Mouse (Mus musculus): Measurements from ENCODE around the gene Uqcr10. TPM values are rescaled to one million over a fixed set of nuclear protein-coding genes. Genes with fewer than 3 reads are reported as not detected.

The Uqcr10 gene
- total and polyA plus RNA-seq, 2 experiments from 2014 or later = 171 to 797 TPM

DNA sequence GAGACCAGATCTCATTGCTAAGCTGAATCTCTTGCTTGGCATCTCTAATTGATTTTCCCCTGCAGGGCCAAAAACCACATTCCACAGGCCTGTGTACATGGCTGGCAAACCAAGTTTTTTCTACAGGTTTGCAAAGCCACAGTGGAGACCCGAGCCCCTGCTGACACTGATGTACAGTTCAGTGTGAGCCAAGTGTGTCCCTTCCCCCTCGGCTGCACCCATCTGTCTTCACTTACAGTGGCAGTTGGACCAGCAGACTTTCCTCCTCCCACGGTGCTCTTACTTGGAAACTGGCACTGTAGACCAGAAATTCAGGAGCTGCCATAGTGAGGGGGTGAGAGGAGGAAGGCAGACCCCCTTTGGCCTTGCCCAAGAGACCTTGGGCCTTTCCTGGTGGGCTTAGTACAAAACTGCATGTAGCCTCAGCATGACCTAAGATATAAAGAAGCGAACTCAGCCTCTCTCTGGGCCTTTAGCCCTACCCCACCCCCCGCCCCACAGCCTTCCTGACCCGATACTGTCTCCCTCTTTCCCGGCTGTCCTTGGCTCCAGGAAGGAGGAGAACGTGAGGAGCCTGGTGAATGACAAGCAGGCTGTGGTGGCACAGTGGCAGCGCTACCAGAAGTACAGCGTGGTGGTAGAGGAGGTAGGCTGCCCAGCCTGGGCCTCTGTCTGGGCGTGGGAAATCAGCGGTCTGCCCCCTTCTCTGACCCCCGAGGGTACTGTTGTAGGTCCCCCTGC lies 25.3 kb downstream of the Uqcr10 start:
- H3K27ac ChIP-seq (ENCODE audit: low read depth, low read length) = no peak overlapping the region; the same call in 1 of the 2 replicates
- peaks cover 62% of the 10 kb centered on the region for H3K36me3 ChIP-seq (ENCODE audit: insufficient read depth)
- no peak overlapping the region for H3K4me3 ChIP-seq (ENCODE audit: low read depth, low read length)

DNA sequence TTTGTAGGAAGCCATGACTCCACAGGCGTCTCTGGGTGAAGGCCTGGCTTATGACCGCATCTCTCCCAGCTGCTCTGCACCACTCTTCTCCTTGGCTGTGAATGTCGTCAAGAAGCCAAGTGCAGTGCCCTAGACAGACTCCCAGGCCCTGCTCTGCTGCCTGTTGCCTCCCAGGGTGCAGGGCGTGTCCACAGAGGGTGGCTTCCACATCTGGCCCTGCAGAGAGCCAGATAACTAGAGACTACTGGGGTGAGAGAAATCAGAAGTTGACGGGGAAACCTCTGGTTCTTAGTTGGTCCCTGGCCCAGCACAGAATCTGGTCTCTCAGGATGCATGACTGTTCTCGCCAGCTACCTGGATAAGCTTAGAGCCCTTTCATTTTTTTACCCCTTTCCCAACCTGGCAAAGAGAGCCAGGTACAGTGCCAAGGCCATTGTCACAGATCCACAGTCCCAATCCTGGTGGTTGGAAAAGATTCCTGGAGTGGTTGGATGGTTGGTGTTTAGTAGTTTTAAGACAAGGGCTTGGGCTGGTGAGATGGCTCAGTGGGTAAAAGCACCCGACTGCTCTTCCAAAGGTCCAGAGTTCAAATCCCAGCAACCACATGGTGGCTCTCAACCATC lies 26.8 kb downstream of the Uqcr10 start:
- no peak for DNase-seq
- WGBS = 93% methylated on average over 7 of the region's 7 CpGs
- Histone ChIP-seq H3K9ac (no peak overlapping the region), H3K4me2 (ENCODE audit: low read depth) (no peak overlapping the region), H3K27me3 (ENCODE audit: insufficient read depth, low read length) (no peaks in the 10 kb centered on the region), H3K27ac (ENCODE audit: low read depth, low read length) (no peak overlapping the region), H3K4me1 (ENCODE audit: insufficient read depth) (no peaks in the 10 kb centered on the region), H3K9me3 (ENCODE audit: low read length) (no peaks in the 10 kb centered on the region), H3K36me3 (ENCODE audit: insufficient read depth) (peaks cover 62% of the 10 kb centered on the region), H3K4me3 (ENCODE audit: low read depth, low read length) (no peak overlapping the region)
- TF ChIP-seq CTCF (IDR thresholded peaks at IDR 0.05; ENCODE audit: low read depth) = no peak
- no peak for ATAC-seq

More for the DNA sequence above, 25.3 kb downstream of the Uqcr10 start:
- Histone ChIP-seq H3K4me2 (ENCODE audit: low read depth) (no peak overlapping the region), H3K4me1 (ENCODE audit: insufficient read depth) (no peaks in the 10 kb centered on the region), H3K9ac (no peak overlapping the region), H3K9me3 (ENCODE audit: low read length) (no peaks in the 10 kb centered on the region), H3K27me3 (ENCODE audit: insufficient read depth, low read length) (no peaks in the 10 kb centered on the region)
- TF ChIP-seq CTCF (IDR thresholded peaks at IDR 0.05; ENCODE audit: low read depth) = no peak
- WGBS = 78% methylated on average over 13 of the region's 13 CpGs
- DNase-seq (peak; percentile 33), ATAC-seq (peak; percentile 82)

DNA sequence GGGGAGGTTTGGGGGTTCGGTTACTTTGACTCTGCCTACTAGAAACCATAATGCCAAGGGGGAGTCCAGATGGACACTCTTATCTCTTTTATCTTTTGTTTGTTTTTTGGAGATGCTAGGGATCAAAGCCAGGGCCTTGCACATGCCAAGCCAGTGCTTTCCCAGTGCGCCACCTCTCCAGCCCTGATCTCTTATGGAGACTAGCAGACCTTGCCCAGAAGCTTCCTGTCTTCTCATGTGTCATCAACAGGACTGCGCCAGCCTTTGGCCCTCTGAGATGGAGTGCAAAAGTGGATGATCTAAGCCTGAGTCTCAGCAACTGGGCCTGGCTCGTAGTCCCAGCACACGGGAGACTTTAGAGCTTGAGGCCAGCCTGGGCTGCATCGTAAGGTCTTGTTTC lies 28.4 kb downstream of the Uqcr10 start:
- Histone ChIP-seq H3K4me1 (ENCODE audit: insufficient read depth) (no peaks in the 10 kb centered on the region), H3K9ac (no peak overlapping the region), H3K4me3 (ENCODE audit: low read depth, low read length) (no peak overlapping the region), H3K36me3 (ENCODE audit: insufficient read depth) (peaks cover 54% of the 10 kb centered on the region), H3K9me3 (ENCODE audit: low read length) (no peaks in the 10 kb centered on the region), H3K27me3 (ENCODE audit: insufficient read depth, low read length) (no peaks in the 10 kb centered on the region), H3K4me2 (ENCODE audit: low read depth) (no peak overlapping the region), H3K27ac (ENCODE audit: low read depth, low read length) (no peak overlapping the region)
- TF ChIP-seq CTCF (IDR thresholded peaks at IDR 0.05; ENCODE audit: low read depth) = no peak
- DNase-seq (no peak), ATAC-seq (no peak)
- 90% methylated on average over 6 of the region's 6 CpGs for WGBS

DNA sequence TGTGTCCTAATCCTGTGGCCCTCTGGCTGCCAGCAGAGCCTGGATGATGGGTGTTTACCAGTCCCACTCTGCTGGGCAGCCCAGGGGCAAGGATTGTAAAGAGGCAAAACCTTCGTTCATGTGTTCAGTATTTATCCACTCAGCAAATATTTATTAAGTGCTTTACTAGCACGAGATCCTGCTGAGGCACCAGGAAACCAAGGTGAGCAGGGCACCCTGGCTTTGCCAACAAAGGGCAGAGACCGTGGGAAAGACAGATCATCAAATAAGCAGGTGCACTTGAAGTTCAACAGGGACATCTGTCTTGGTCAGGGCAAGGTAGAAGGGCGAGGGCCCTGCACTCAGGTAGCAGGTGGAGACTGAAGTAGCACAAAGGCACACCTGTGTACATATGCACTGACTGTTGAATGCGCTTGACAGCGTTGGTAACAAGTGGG lies 29.0 kb downstream of the Uqcr10 start:
- Histone ChIP-seq H3K4me1 (ENCODE audit: insufficient read depth) (no peaks in the 10 kb centered on the region), H3K36me3 (ENCODE audit: insufficient read depth) (peaks cover 54% of the 10 kb centered on the region), H3K27me3 (ENCODE audit: insufficient read depth, low read length) (no peaks in the 10 kb centered on the region), H3K27ac (ENCODE audit: low read depth, low read length) (no peak overlapping the region), H3K9ac (no peak overlapping the region), H3K9me3 (ENCODE audit: low read length) (no peaks in the 10 kb centered on the region), H3K4me2 (ENCODE audit: low read depth) (no peak overlapping the region), H3K4me3 (ENCODE audit: low read depth, low read length) (no peak overlapping the region)
- DNase-seq = no peak
- no peak for TF ChIP-seq CTCF (IDR thresholded peaks at IDR 0.05; ENCODE audit: low read depth)
- WGBS = 92% methylated on average over 6 of the region's 6 CpGs
- no peak for ATAC-seq

DNA sequence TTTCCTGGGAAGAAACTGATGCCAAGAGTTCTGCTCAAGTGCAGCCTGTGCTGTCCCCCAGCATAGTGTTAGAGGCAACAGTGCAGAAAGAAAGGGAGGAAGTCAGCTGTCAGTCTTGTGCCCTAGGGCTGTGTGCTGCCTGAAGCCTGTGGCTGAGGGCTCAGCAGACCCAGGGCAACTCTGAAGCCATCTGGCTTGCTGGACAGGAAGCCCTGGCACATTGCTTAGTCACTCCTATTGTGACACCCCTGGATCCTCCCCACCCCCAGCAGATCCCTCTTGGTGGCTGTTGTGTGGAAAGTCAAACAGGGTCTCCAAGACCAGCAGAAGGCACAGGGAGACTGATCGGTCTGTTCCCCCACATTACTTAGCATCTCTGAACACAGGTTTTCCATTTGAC lies 29.5 kb downstream of the Uqcr10 start:
- DNase-seq (no peak), ATAC-seq (no peak)
- 100% methylated on average over 1 of the region's 1 CpGs for WGBS
- Histone ChIP-seq H3K27ac (ENCODE audit: low read depth, low read length) (no peak overlapping the region), H3K9me3 (ENCODE audit: low read length) (no peaks in the 10 kb centered on the region), H3K4me2 (ENCODE audit: low read depth) (no peak overlapping the region), H3K36me3 (ENCODE audit: insufficient read depth) (peaks cover 53% of the 10 kb centered on the region), H3K27me3 (ENCODE audit: insufficient read depth, low read length) (no peaks in the 10 kb centered on the region), H3K9ac (no peak overlapping the region), H3K4me1 (ENCODE audit: insufficient read depth) (no peaks in the 10 kb centered on the region), H3K4me3 (ENCODE audit: low read depth, low read length) (no peak overlapping the region)
- no peak for TF ChIP-seq CTCF (IDR thresholded peaks at IDR 0.05; ENCODE audit: low read depth)

DNA sequence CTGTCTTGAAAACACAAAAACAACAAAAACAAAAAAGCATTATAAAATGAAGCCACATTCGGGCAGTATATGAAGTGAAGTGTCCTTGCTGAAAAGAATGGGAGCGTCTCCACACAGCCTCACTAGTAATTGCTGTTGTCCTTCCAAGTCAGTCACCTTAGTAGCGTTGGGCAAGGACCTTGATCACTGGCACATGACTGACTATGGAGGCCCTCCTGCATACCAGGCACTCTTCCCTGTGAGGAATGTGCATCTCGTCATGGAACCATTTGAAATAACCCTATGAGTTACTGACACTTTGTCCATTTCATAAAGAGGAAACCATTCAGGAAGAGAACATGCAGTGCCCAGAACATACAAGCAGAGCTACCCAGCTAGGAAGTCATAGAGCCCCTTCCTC lies 32.4 kb downstream of the Uqcr10 start:
- no peaks in the 10 kb centered on the region for H3K9me3 ChIP-seq (ENCODE audit: low read length)
- no peak for ATAC-seq
- no peak overlapping the region for H3K4me2 ChIP-seq (ENCODE audit: low read depth)
- no peak for TF ChIP-seq CTCF (IDR thresholded peaks at IDR 0.05; ENCODE audit: low read depth)
- H3K4me1 ChIP-seq (ENCODE audit: insufficient read depth) = no peaks in the 10 kb centered on the region
- H3K27me3 ChIP-seq (ENCODE audit: insufficient read depth, low read length) = no peaks in the 10 kb centered on the region
- no peak overlapping the region for H3K27ac ChIP-seq (ENCODE audit: low read depth, low read length)
- no peak overlapping the region for H3K9ac ChIP-seq
- DNase-seq = no peak
- no peak overlapping the region for H3K4me3 ChIP-seq (ENCODE audit: low read depth, low read length)
- 88% methylated on average over 4 of the region's 4 CpGs for WGBS
- peaks cover 43% of the 10 kb centered on the region for H3K36me3 ChIP-seq (ENCODE audit: insufficient read depth)

DNA sequence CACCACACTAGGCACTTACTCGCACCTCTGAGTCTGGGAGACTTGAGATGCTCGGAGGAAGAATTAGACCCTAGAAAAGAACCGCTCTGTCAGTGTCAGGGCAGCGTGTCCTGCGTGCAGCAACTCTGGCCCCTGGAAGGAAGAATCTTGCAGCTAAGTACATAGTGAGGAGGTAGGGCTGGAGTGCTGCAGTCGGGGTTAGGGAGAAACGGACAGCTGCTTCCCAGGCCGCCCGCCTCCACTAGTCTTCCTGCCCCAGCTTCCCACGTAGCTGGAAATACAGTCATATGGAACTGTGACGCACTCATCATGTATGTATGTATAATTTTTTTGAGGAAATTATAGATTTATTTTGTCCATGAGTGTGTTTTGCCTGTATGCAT lies 41.7 kb downstream of the Uqcr10 start:
- no peak for ATAC-seq
- no peak overlapping the region for H3K4me3 ChIP-seq (ENCODE audit: low read depth, low read length)
- no peak overlapping the region for H3K9ac ChIP-seq
- no peak for DNase-seq
- H3K4me2 ChIP-seq (ENCODE audit: low read depth) = no peak overlapping the region
- H3K36me3 ChIP-seq (ENCODE audit: insufficient read depth) = peaks cover 28% of the 10 kb centered on the region
- TF ChIP-seq CTCF (IDR thresholded peaks at IDR 0.05; ENCODE audit: low read depth) = no peak
- no peaks in the 10 kb centered on the region for H3K9me3 ChIP-seq (ENCODE audit: low read length)
- H3K27me3 ChIP-seq (ENCODE audit: insufficient read depth, low read length) = no peaks in the 10 kb centered on the region
- H3K27ac ChIP-seq (ENCODE audit: low read depth, low read length) = no peak overlapping the region
- 88% methylated on average over 11 of the region's 11 CpGs for WGBS
- no peaks in the 10 kb centered on the region for H3K4me1 ChIP-seq (ENCODE audit: insufficient read depth)

All from forebrain, postnatal 0 days (tissue).